Mouse (Mus musculus) CD4-positive, CD25-positive, alpha-beta regulatory T cell, adult 2 months (primary cell): ENCODE measurements at regions not wholly inside any gene's neighbourhood (a gene's known extent, or its start where the extent isn't known, plus 50 kb on each side); places are given as distances from the start of the nearest gene placed in this dataset.

Experiments
- DNase-seq: peaks from one replicate; pipeline ENCODE4 v3.0.0-alpha.2; 2012; ENCODE audit warnings: low read depth, low spot score

GRCm38 (mm10) chr14:14596057-14596809, 105.8 kb upstream of the Slc4a7 start:
- DNase-seq: no peak

GRCm38 (mm10) chr14:14599586-14599985, 102.5 kb upstream of the Slc4a7 start:
- no peak for DNase-seq

GRCm38 (mm10) chr14:14599990-14600389, 102.1 kb upstream of the Slc4a7 start:
- DNase-seq: no peak

GRCm38 (mm10) chr14:14603439-14603838, 98.6 kb upstream of the Slc4a7 start:
- no peak for DNase-seq

GRCm38 (mm10) chr14:14607074-14607473, 95.0 kb upstream of the Slc4a7 start:
- DNase-seq: no peak

- DNase-seq: no peak
Observed at GRCm38 (mm10) chr14:14612245-14612644, 89.8 kb upstream of the Slc4a7 start.

- no peak for DNase-seq
Observed at GRCm38 (mm10) chr14:14620316-14620715, 81.8 kb upstream of the Slc4a7 start.

- DNase-seq: no peak
Observed at GRCm38 (mm10) chr14:14628673-14629072, 73.4 kb upstream of the Slc4a7 start.

GRCm38 (mm10) chr14:14631750-14632149, 70.3 kb upstream of the Slc4a7 start:
- no peak for DNase-seq

GRCm38 (mm10) chr14:14632471-14632870, 69.6 kb upstream of the Slc4a7 start:
- peak; percentile 50 for DNase-seq

- peak; percentile 81 for DNase-seq
Observed at GRCm38 (mm10) chr14:14632951-14633931, 68.8 kb upstream of the Slc4a7 start.

GRCm38 (mm10) chr14:14634021-14634420, 68.1 kb upstream of the Slc4a7 start:
- peak; percentile 44 for DNase-seq

GRCm38 (mm10) chr14:14639102-14640015, 62.7 kb upstream of the Slc4a7 start:
- DNase-seq: no peak

- no peak for DNase-seq
Observed at GRCm38 (mm10) chr14:14640023-14640441, 62.0 kb upstream of the Slc4a7 start.

- DNase-seq: no peak
Observed at GRCm38 (mm10) chr14:14640557-14640956, 61.5 kb upstream of the Slc4a7 start.

- no peak for DNase-seq
Observed at GRCm38 (mm10) chr14:14643533-14643932, 58.5 kb upstream of the Slc4a7 start.

- no peak for DNase-seq
Observed at GRCm38 (mm10) chr14:14645084-14645483, 57.0 kb upstream of the Slc4a7 start.
